Mouse (Mus musculus) NIH3T3 (cell line): ENCODE measurements around the gene Gm9821.

Source experiments
- DNase-seq: peaks from one replicate; pipeline ENCODE4 v3.0.0-alpha.2; 2012; ENCODE audit warnings: low read depth

Gm9821 gene

GRCm38 (mm10) chr2:91971231-91972097 lies 26.0 kb downstream of the Gm9821 start:
- no peak for DNase-seq

DNA sequence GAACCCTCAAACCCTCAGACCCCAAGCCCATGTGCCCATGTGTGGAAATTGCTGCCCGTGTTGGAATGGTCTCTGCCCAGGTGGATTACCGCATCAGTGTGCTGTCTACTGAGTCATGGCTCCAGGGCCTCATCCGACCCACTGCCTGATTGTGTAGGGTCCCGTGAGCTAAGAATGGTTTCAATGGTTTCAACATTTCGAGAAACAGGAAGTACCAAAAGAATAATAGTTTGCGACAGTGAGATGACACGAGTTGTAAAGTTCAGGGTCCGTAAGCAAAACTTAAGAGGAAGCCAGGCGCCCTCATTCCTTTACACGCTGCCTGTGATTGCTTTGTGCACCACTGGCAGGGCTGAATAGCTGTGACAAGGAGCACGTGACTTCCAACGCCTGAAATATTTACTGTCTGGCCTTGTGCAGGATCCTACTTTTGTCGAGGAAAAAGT lies 26.6 kb downstream of the Gm9821 start:
- DNase-seq, result no peak

DNA sequence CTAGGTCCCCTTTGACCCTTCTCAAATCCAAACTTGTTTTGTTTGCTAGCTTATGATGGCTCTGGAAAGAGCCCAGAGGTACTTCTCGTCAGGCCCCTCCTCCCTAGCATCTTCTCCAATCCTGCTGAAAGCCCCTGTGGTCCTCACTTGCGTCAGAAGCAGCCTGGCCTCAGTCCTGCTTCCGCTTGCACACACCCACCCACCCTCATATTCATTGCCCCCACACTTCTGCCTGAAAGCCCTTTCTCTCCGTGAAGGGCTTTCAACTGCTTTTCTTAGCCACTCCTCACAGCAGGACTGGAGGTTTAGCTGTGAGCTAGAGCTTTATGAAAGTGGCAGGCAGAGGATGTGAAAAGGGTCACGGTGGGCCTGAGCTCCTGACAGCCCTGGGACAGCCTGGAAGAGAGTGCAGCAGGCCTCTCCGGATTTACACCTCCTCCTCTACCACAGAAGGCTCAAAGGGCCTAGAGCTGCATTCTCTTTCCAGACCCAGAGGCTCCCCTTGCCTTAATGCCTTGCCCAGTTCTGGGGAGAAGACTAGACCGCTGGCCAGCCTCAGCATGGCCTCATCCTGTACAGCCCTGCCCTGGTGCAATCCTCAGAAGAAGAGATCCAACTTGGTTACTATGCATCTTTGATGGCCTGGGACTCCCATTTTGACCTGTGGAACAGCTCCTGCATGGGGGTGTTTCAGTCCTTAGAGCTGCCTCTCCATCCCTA lies 28.1 kb downstream of the Gm9821 start:
- DNase-seq, result peak; percentile 40

DNA sequence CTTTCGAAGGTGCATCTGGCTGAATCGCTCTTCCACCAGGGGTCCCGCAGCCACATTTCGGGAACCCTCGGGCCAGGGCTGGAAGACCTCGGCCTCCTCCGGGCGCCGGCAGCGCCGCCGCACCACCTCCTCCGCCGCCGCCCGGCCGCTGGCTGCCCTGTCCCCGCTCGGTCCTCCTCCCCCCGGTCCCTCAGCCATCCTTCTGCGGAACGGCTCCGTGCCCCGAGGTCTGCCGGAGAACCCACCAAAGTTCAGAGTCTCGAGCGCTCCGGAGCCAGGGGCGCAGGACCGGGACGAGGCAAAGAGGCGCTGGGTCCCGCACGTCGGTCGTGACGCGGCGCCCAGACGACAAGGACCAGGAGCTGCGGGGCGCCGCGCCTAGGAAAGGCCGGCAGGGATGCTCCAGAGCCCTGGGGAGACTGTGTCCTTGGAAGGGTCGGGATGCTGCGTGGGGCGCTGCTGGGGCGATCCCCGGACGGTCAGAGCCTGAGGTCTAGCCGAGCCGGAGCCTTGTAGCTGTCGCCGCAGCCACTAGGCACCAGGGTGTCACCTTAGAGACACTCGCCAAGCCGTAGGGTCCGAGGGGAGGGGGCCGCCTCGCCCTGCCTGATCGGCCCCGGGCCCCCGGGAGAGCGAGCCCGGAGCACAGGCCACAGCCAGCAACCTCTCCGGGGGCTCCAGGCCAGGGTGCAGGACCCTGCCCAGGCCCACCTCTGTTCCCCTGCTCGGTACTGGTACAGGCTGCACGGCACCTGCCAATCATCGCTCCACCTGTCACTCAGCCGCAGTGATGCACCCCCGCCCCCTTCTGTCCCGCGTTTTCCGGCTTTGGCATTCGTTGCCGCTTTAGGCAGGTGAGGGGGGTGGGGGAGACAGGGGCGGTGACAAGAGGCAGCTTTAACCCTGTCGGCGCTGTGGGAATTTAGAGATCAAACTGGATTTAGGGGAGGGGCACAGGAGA lies 30.4 kb downstream of the Gm9821 start, which contains the start of gene Dgkz:
Dgkz (minus strand) TSS at position 284 of the 961 bp plus-strand sequence.
- DNase-seq, result no peak

DNA sequence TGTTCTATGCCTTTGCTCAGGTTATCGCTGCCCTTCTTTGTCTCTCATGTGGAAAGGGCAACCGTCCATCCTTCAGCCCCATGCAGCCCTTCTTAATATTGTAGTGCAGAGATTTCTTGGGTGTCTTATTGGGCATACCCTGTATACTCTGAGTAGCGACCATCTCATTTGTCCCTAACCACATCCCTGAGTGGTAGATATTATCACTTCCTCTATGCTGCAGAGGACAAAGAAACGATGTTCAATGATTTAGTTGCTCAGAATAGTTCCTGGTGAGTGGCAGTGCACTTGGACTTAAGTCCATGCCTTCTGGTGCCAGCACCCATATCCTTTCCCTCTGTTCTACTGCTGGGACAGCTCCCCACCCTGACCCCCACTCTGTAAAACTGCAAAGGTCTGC lies 32.5 kb downstream of the Gm9821 start:
- no peak for DNase-seq

GRCm38 (mm10) chr2:91978547-91978946 lies 33.0 kb downstream of the Gm9821 start:
- no peak for DNase-seq

DNA sequence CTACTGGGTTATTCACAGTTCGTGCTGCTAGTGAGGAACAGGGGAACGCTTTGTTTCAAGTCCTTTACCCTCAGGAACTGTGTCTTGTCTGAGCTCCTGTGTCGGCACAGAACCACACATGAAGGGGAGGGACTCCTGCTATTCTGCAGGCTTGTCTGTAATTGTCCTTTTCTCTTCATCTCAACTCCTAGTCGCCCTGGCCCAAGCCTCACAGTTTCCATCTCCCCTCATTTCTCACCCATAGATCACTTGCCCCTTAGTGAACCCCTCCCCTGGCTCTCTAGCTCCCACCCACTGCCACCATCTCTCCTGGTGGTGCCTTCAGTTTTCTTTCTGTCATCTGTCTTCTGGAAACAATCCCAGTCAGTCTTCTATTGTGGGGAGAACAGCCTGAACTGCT lies 34.7 kb downstream of the Gm9821 start:
- no peak for DNase-seq

DNA sequence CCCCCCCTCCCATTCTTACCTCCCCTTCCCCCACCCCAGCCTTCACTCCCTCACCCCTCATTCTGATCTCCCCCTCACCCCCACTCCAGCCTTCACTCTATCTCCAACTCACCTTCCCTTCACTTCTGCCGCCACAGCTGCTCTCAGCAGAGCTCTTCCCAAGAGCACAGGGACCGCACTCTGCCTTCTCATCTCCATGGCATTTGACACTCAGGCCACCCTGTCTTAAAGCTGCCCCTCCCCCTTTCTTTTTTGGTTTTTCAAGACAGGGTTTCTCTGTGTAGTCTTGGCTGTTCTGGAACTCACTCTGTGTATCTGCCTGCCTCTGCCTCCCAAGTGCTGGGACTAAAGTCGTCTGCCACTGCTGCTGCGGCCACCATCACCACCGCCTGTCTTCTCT lies 35.3 kb downstream of the Gm9821 start:
- no peak for DNase-seq

DNA sequence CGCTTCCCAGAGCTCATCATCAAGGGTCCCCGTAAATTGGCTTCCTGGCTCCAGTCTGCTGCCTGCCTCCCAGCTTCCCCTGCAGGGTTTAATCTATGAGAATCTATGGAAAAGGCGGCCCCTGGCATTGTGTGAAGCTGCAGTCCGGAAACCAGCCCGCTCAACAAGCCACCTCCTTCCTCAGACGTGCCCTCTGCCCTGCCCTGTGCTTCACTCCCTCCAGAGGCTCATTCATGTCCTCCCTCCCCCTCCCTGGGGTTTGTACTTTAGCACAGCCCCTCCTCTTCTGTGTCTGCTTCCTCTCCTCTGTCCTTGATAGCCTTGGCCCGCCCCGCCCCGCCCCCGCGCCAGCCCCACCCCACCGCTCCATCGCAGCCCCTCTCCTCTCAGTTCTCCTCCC lies 38.9 kb downstream of the Gm9821 start:
- no peak for DNase-seq

DNA sequence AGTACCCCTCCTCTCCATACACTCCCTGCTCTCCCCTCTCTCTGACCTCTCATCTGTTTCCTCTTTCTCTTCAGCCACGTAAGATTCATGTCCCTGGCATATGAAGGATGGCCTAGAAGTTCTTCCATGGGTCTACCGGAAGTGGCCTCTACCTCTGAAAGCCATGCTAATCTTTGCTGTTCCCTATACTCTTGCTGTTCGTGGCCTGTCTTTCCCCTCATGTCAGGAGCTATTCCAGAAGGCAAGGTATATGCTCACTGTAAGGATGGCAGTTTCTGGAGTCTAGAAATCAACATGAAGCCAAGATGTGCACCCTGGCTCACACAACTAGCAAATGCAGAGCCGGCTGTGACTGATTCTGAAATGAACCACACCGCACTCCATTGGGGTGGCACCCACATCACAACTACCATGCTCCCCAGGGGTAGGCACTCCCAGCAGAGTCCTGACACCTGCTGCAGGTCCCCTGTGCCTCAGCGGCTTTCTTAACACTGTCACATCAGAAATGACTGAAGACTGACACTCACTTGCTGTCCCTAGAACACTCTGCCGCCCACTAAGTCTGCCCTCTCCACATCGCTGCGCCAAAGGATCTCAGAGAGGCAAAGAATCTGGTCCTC lies 39.5 kb downstream of the Gm9821 start:
- no peak for DNase-seq

DNA sequence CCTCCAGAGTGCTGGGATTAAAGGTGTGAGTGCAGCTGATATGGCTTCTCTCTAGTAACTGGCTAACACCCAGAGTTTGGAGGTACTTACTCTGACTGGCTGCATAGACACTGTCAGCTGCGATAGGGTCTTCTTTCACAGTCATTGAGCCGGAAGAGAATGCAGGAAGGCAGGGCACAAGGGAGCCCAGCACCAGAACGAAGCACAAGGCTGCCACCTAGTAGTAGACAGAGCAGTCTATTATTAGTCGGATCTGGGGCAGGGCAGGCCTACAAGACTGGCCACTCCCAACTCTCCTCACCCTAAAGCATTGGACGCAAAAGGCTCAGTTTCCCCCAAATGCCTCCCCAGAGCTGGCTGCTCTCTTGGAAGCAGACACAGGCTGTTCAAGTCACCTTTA lies 40.6 kb downstream of the Gm9821 start:
- DNase-seq, result no peak

DNA sequence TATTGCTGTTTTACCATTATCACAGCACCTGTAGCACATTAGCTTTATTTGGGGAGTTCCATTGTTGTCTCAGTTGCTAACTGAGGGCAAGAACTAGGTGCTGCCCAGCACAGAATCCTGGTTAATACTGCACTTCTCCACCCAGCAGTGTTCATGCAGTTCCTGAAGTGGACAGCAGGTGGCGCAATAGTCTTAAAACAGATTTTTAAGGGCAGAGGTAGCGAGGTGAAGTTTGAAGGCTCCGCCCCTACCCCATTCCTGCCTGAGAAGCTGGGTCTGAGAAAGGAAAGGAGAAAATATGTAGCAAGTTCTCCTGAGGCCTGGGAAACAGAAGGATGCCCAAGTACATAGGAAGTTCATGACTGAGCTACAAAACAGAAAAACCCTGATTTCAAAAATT lies 42.0 kb downstream of the Gm9821 start:
- peak; percentile 91 for DNase-seq

DNA sequence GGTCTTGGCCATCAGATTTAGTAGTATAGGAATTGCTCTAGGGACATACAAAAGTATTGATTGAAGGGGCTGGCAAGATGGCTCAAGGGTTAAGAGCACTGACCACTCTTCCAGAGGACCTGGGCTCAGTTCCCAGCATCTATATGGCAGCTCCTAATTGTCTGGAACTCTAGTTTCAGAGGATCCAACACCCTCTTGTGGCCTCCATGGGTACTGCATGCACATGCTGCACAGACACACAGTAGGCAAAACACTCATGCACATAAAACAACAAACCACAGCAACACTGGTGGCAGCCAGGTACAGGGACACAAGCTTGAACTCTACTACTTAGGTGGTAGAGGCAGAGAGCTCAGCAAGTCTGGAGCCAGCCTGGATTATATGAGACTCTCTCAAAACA lies 44.2 kb downstream of the Gm9821 start:
- DNase-seq, result peak; percentile 34

DNA sequence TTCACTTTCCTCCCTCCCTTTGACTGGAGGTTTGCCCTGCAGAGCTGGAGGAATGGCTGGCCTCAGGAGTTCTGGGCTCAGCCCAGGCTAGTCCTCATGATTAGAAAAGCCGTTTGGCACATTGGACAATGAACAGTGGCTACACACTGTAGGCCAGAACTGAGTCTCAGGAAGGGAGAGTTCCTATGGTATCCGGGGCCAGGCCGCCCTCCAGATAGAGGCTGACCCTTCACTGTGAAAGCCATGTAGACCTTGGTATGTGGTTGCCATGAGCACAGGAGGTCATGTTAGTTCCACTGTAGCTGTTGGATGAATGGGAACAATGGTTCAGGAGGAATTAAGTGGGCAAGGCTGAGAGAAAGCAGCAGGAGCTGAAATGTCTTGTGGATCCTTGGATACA lies 47.9 kb downstream of the Gm9821 start:
- no peak for DNase-seq

DNA sequence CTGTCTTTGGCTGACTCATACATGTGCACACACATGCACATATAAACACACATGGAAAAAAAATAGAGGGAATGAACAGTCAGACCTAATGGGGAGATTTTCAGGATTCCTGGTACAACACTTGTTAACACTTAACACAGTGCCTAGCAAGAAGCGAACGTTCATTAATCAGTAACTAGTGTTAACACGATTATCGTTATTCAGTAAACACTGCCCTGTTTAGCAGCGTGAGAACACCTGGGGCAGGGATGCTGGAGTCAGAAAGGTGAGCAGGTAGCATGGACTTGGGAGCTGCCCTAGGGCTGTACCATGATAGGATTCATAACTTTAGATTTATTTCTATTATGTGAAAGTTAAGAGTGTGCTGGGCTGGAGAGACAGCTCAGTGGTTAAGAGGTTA lies 50.5 kb downstream of the Gm9821 start:
- DNase-seq, result no peak
